ENCODE assay signal across 9 mouse cellular contexts in genomic region chr11:11897645-11898357, GRCm38 (mm10). TPM values are rescaled to one million over a fixed set of nuclear protein-coding genes. Genes with fewer than 3 reads are reported as not detected.
DNase-seq lines count a peak whose midpoint lies in the region; ATAC-seq and TF ChIP-seq lines count a peak whose summit lies in the region.
"Had no signal": no experiment of that assay in that cellular context is flagged by ENCODE, and none has a peak within 500 bp of the region (broad histone marks: within the 10 kb centered on the region; RNA-seq: fewer than 3 reads in every experiment).

Ddc (minus strand) TSS chr11:11898144.

- peaks cover 0 to 3% of the 10 kb centered on the region in 2 experiments; a peak in 1 of 4 replicates for H3K4me1 ChIP-seq in ES-E14 (ENCODE audit: control insufficient read depth in 2 of 2, insufficient read depth in 2 of 2, low read length in 2 of 2, poor library complexity in 1 of 2)
- H3K4me1 ChIP-seq in intestine, embryonic 15.5 days (replicated peaks): 0 out of 2 replicates have a peak, but pooled peaks cover 13% of the 10 kb centered on the region
- peaks cover 2% of the 10 kb centered on the region; the same call in 1 of the 2 replicates for H3K4me1 ChIP-seq in liver, embryonic 16.5 days (ENCODE audit: control insufficient read depth, low read depth, low read length)
- H3K4me1 ChIP-seq: forebrain, embryonic 15.5 days had no signal

- in situ Hi-C loops in ES-E14 (cut with MboI; ENCODE audit: low sequenced_read_pairs in 2 of 2, unreplicated experiment in 2 of 2): no loop called here

- H3K4me3 ChIP-seq in ES-E14 (ENCODE audit: insufficient read depth in 1 of 2, low read depth in 1 of 2, low read length in 2 of 2, poor library complexity in 1 of 2, severe bottlenecking in 1 of 2): no peak within 1 kb of the TSS
- H3K4me3 ChIP-seq in intestine, embryonic 15.5 days (replicated peaks): peak within 1 kb of the TSS; percentile 15
- peak within 1 kb of the TSS; percentile 35 for H3K4me3 ChIP-seq in liver, embryonic 16.5 days (ENCODE audit: low read depth, low read length)
- H3K4me3 ChIP-seq: forebrain, embryonic 15.5 days had no signal

- peak within 1 kb of the TSS; percentile 37 for H3K4me2 ChIP-seq in intestine, embryonic 15.5 days (replicated peaks)
- peak within 1 kb of the TSS; percentile 41 for H3K4me2 ChIP-seq in liver, embryonic 16.5 days (ENCODE audit: low read depth, low read length)
- H3K4me2 ChIP-seq: forebrain, embryonic 15.5 days had no signal

- ATAC-seq in intestine, embryonic 15.5 days: peak; percentile 83
- ATAC-seq in liver, embryonic 16.5 days (ENCODE audit: low read depth): peak; percentile 56
- ATAC-seq in CD4-positive, CD25-positive, alpha-beta regulatory T cell, adult 4 months: no peak
- ATAC-seq: forebrain, embryonic 15.5 days had no signal

- no peak within 1 kb of the TSS for H3K27ac ChIP-seq in ES-E14 (ENCODE audit: insufficient read depth, low read depth, low read length, poor library complexity, severe bottlenecking)
- peak within 1 kb of the TSS; percentile 63 for H3K27ac ChIP-seq in intestine, embryonic 15.5 days
- H3K27ac ChIP-seq in liver, embryonic 16.5 days (ENCODE audit: low read length): peak within 1 kb of the TSS; percentile 63
- H3K27ac ChIP-seq: forebrain, embryonic 15.5 days had no signal

- no peaks in the 10 kb centered on the region for H3K9me3 ChIP-seq in ES-E14 (ENCODE audit: control insufficient read depth, insufficient read depth, low read depth, low read length)
- H3K9me3 ChIP-seq in intestine, embryonic 15.5 days: no peaks in the 10 kb centered on the region
- no peaks in the 10 kb centered on the region for H3K9me3 ChIP-seq in liver, embryonic 16.5 days (replicated peaks; ENCODE audit: control insufficient read depth, low read length)
- H3K9me3 ChIP-seq: forebrain, embryonic 15.5 days had no signal

- H3K27me3 ChIP-seq in intestine, embryonic 15.5 days (replicated peaks): no peaks in the 10 kb centered on the region
- no peaks in the 10 kb centered on the region for H3K27me3 ChIP-seq in liver, embryonic 16.5 days (ENCODE audit: control insufficient read depth, insufficient read depth, low read depth, low read length)
- H3K27me3 ChIP-seq: forebrain, embryonic 15.5 days had no signal

- WGBS in intestine, embryonic 15.5 days: 71% methylated on average over 12 of the region's 12 CpGs
- 58% methylated on average over 12 of the region's 12 CpGs for WGBS in liver, embryonic 16.5 days (ENCODE audit: insufficient replicate concordance)

- no peaks in the 10 kb centered on the region for H3K36me3 ChIP-seq in ES-E14 (ENCODE audit: control insufficient read depth, insufficient read depth, low read length, poor library complexity, severe bottlenecking)
- no peaks in the 10 kb centered on the region for H3K36me3 ChIP-seq in intestine, embryonic 15.5 days
- no peaks in the 10 kb centered on the region for H3K36me3 ChIP-seq in liver, embryonic 16.5 days (ENCODE audit: control insufficient read depth, insufficient read depth)
- H3K36me3 ChIP-seq: forebrain, embryonic 15.5 days had no signal

- DNase-seq in ES-E14 (ENCODE audit: low read depth, low spot score): no peak
- DNase-seq in adrenal gland, adult 8-10 months: no peak
- DNase-seq in Muller cell, postnatal 12 days (ENCODE audit: inconsistent ontology term): no peak
- no peak for DNase-seq in right cerebral cortex, adult 18-20 months
- DNase-seq: thymus, postnatal 14 days had no signal

- H3K9ac ChIP-seq in ES-E14 (ENCODE audit: insufficient read depth, low read depth, low read length, poor library complexity, severe bottlenecking): no peak within 1 kb of the TSS
- H3K9ac ChIP-seq in intestine, embryonic 15.5 days: peak within 1 kb of the TSS; percentile 38; the same call in 1 of the 2 replicates
- peak within 1 kb of the TSS; percentile 3; the same call in 1 of the 2 replicates for H3K9ac ChIP-seq in liver, embryonic 16.5 days (ENCODE audit: low read depth, low read length)
- H3K9ac ChIP-seq: forebrain, embryonic 15.5 days had no signal

TF ChIP-seq in ES-E14, 5 proteins besides CTCF, POLR2A, EP300 and RAD21:
- TF ChIP-seq ZC3H11A (IDR thresholded peaks at IDR 0.05; ENCODE audit: borderline replicate concordance, low read depth, low read length): no peak
- no peak for TF ChIP-seq ZNF384 (IDR thresholded peaks at IDR 0.05; ENCODE audit: low read depth, low read length)
- no peak for TF ChIP-seq MAFK (IDR thresholded peaks at IDR 0.05; ENCODE audit: insufficient read depth, low read depth, low read length)
- TF ChIP-seq CHD2 (IDR thresholded peaks at IDR 0.05; ENCODE audit: low read depth, low read length): no peak
- TF ChIP-seq HCFC1 (IDR thresholded peaks at IDR 0.05; ENCODE audit: borderline replicate concordance, insufficient read depth, low read length): no peak
TF ChIP-seq in ES-E14: peak in this region for 0.

RNA-seq across cellular contexts. Expression of gene Ddc, which starts in this region (rescaled TPM):
- total RNA-seq in ES-E14 (2012; rRNA removed): 16.1 and 29.1 TPM in 2 replicates
- total RNA-seq in adrenal gland, adult 8-10 months (2022): 100 to 1,000 TPM in 2 of 4 experiments, 10 to 100 TPM in 2; 75.6 to 147 (median 95.4) TPM
- polyA plus RNA-seq in intestine, embryonic 15.5 days (2015; fragmentation: Nextera tagmentation; extraction: Ambion mirVana): 46.3 and 52.2 TPM in 2 replicates
- polyA plus RNA-seq in liver, embryonic 16.5 days (2015; fragmentation: Nextera tagmentation; extraction: Ambion mirVana): 13.5 and 16.3 TPM in 2 replicates
- polyA plus RNA-seq in CD4-positive, CD25-positive, alpha-beta regulatory T cell, adult 4 months (2017; shearing (Covaris generic)): 1 to 10 TPM; 5.1 to 5.2 TPM

Comparison
In these comparisons a context has a peak if more than half of its experiments do, and no peak if none do; other contexts are left out.
1. H3K4me3 ChIP-seq: peak in intestine, embryonic 15.5 days (single experiment) and liver, embryonic 16.5 days (single experiment); none in ES-E14 (0 of 2).